Mouse (Mus musculus): ENCODE results near the gene Gm20388. TPM values are rescaled to one million over a fixed set of nuclear protein-coding genes. Genes with fewer than 3 reads are reported as not detected.

The Gm20388 gene
- polyA plus RNA-seq, 1 experiment from 2014 or later, result not detected

DNA sequence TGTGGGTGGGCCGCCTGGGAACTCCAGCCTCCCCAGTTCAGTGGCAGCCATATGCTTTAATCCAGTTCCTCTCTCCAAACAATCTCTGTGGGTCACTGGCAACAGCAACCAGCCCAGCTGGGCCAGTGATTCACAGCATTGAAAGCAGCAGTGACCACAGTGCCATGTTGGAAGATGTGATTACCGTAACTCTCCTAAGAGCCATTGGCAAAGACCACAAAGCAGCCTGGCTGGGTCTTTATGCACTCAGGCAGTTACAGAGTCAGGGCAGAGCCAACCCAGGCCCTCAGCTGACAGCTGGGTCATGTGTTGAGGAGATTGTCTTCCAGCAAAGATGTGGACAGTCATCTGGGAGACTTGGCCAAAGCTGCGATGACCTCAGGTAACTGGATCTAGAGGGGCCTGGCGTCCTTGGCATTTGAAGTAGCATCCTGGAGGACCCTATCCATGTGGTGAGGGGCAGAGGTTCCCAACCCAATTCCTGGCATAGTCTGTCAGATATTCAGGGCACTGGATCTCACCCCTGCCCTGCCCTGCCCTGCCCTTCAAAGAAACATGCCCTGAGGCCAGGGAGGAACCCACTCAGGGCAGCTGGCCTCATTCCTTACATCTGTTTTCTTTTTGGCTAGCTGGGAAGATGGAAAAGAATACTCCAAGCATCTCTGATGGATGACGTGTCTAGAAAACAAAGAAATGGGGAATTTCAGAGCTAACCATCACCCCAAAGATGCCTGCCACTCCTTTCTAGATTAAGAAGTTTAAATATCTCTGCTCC, 1052.2 kb downstream of the Gm20388 start:
- Histone ChIP-seq H3K4me2 (replicated peaks) (no peak overlapping the region), H3K36me3 (replicated peaks; ENCODE audit: control insufficient read depth, insufficient read depth) (no peaks in the 10 kb centered on the region), H3K9me3 (ENCODE audit: control insufficient read depth, low read length) (no peaks in the 10 kb centered on the region), H3K4me3 (replicated peaks; ENCODE audit: low read length) (no peak overlapping the region), H3K9ac (no peak overlapping the region), H3K27ac (no peak overlapping the region), H3K27me3 (ENCODE audit: control insufficient read depth, insufficient read depth, low read length) (peaks cover 46% of the 10 kb centered on the region), H3K4me1 (replicated peaks; ENCODE audit: control insufficient read depth, insufficient read depth, low read length) (no peaks in the 10 kb centered on the region)
- DNase-seq (ENCODE audit: low spot score), result no peak
- ATAC-seq (ENCODE audit: low FRiP score), result no peak
- WGBS, result 90% methylated on average over 5 of the region's 5 CpGs

DNA sequence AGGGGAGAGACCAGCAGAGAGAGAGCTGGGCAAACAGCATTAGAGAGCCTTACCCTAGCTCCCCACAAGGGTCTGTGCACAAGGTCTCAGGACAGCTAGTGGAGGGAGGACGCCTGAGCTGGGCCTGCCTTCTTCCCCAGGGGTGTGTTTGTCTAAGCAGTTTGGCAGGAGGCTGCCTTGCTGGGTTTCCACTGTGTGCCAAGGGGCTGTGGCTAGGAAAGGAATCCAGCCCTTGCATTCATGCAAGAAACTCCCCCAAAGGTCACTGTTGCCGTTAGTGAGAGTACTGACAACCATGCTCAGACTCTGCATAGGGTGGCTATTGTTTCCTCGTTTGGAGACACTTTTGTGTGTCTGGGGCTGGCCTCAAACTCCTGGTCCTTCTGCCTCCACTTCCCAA, 1055.9 kb downstream of the Gm20388 start:
- no peak for DNase-seq (ENCODE audit: low spot score)
- H3K27ac ChIP-seq, result no peak overlapping the region
- no peak overlapping the region for H3K9ac ChIP-seq
- WGBS, result 17% methylated on average over 3 of the region's 3 CpGs
- peaks cover 36% of the 10 kb centered on the region for H3K27me3 ChIP-seq (ENCODE audit: control insufficient read depth, insufficient read depth, low read length)
- no peak overlapping the region for H3K4me2 ChIP-seq (replicated peaks)
- no peaks in the 10 kb centered on the region for H3K36me3 ChIP-seq (replicated peaks; ENCODE audit: control insufficient read depth, insufficient read depth)
- no peak for ATAC-seq (ENCODE audit: low FRiP score)
- no peaks in the 10 kb centered on the region for H3K4me1 ChIP-seq (replicated peaks; ENCODE audit: control insufficient read depth, insufficient read depth, low read length)
- H3K4me3 ChIP-seq (replicated peaks; ENCODE audit: low read length), result no peak overlapping the region
- no peaks in the 10 kb centered on the region for H3K9me3 ChIP-seq (ENCODE audit: control insufficient read depth, low read length)

DNA sequence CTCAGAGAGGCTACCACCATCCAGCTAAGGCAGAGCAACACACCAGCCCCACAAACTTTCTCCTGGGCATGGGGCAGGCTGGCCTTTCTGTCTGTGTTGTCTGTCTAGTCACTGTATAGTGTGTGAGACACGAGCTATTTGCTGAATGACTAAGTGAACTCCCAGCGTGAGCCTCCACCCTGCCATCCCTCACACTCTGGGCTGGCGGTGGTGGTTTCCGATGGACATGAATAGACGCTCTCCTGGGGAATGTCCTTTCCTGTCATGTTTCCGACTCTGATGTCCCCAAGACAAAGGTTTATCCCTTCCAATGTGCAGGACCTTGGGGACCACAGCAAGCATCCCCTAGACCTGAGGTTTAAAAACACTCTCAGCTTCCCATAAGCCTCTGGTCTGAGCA, 1057.7 kb downstream of the Gm20388 start:
- ATAC-seq (ENCODE audit: low FRiP score) (no peak), DNase-seq (ENCODE audit: low spot score) (no peak)
- H3K27me3 ChIP-seq (ENCODE audit: control insufficient read depth, insufficient read depth, low read length), result peaks cover 38% of the 10 kb centered on the region
- no peaks in the 10 kb centered on the region for H3K36me3 ChIP-seq (replicated peaks; ENCODE audit: control insufficient read depth, insufficient read depth)
- H3K4me3 ChIP-seq (replicated peaks; ENCODE audit: low read length), result no peak overlapping the region
- no peak overlapping the region for H3K27ac ChIP-seq
- H3K4me1 ChIP-seq (replicated peaks; ENCODE audit: control insufficient read depth, insufficient read depth, low read length), result peaks cover 10% of the 10 kb centered on the region
- H3K9ac ChIP-seq, result no peak overlapping the region
- no peak overlapping the region for H3K4me2 ChIP-seq (replicated peaks)
- 44% methylated on average over 6 of the region's 6 CpGs for WGBS
- no peaks in the 10 kb centered on the region for H3K9me3 ChIP-seq (ENCODE audit: control insufficient read depth, low read length)

DNA sequence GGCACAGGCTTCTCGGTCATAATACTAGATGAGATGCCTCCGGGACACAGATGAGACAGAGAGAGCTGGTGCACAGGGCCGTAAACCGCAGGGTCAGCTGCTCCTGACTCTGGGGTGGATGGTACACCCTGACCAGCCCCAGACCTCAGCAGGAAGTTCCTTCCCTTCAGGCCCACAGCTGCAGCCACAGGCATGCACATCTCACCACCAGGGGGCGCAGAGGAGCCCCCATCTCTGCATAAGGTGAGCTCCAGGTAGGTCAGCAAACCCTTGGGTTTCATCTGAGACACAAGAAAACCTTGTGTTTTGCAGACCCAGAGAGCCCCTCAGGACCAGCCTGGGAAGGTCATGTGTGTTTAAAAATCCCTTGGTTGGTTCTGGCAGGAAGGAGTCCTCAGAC, 1059.7 kb downstream of the Gm20388 start:
- H3K36me3 ChIP-seq (replicated peaks; ENCODE audit: control insufficient read depth, insufficient read depth), result no peaks in the 10 kb centered on the region
- H3K4me3 ChIP-seq (replicated peaks; ENCODE audit: low read length), result no peak overlapping the region
- 37% methylated on average over 5 of the region's 5 CpGs for WGBS
- ATAC-seq (ENCODE audit: low FRiP score) (no peak), DNase-seq (ENCODE audit: low spot score) (no peak)
- no peak overlapping the region for H3K27ac ChIP-seq
- H3K4me2 ChIP-seq (replicated peaks), result no peak overlapping the region
- peaks cover 10% of the 10 kb centered on the region for H3K4me1 ChIP-seq (replicated peaks; ENCODE audit: control insufficient read depth, insufficient read depth, low read length)
- H3K9me3 ChIP-seq (ENCODE audit: control insufficient read depth, low read length), result no peaks in the 10 kb centered on the region
- H3K9ac ChIP-seq, result no peak overlapping the region
- peaks cover 57% of the 10 kb centered on the region for H3K27me3 ChIP-seq (ENCODE audit: control insufficient read depth, insufficient read depth, low read length)

DNA sequence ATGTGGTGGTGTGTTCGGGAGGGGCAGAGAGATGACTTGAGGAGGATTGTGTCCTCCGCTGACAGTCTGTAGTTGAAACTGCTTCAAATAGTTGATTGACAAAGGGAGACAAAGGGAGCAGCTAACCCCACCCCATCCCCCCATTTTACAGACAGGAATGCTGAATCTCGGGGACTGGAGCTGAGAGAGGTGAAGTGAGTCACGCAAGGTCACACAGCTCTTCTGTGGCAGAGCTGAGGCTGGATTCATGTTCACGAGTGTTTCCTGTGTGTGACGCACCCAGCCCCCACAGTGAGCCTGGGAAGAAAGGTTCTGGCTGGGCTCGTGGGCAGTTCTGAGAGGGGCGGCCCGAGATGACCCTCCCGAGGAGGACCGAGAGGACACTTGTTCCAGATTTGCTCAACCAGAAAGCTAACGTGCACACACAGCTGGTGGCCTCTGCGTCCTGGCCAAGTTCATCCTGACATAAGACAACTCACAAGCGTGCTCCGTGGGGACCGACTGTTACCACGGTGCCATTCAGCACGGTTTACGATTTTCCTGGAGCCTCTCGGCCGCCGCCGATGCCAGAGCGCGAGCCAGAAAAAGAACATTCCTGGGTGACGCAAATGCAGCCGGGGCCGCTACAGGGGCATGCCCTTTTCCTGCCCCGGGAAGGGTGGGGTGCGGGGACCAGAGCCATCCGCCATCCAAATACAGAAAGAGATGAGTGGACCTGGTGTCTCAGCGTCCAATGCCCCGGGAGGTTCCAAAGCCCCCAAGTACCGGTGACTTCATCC, 1061.2 kb downstream of the Gm20388 start:
- Histone ChIP-seq H3K36me3 (replicated peaks; ENCODE audit: control insufficient read depth, insufficient read depth) (no peaks in the 10 kb centered on the region), H3K4me3 (replicated peaks; ENCODE audit: low read length) (peak overlapping the region; percentile 20), H3K27ac (no peak overlapping the region), H3K9me3 (ENCODE audit: control insufficient read depth, low read length) (no peaks in the 10 kb centered on the region), H3K4me1 (replicated peaks; ENCODE audit: control insufficient read depth, insufficient read depth, low read length) (peaks cover 10% of the 10 kb centered on the region), H3K4me2 (replicated peaks) (peak overlapping the region; percentile 57), H3K9ac (peak overlapping the region; percentile 45), H3K27me3 (ENCODE audit: control insufficient read depth, insufficient read depth, low read length) (peaks cover 57% of the 10 kb centered on the region)
- 19% methylated on average over 34 of the region's 34 CpGs for WGBS
- DNase-seq (ENCODE audit: low spot score), result peak; percentile 56
- ATAC-seq (ENCODE audit: low FRiP score), result peak; percentile 34; the same call in 1 of the 2 replicates

DNA sequence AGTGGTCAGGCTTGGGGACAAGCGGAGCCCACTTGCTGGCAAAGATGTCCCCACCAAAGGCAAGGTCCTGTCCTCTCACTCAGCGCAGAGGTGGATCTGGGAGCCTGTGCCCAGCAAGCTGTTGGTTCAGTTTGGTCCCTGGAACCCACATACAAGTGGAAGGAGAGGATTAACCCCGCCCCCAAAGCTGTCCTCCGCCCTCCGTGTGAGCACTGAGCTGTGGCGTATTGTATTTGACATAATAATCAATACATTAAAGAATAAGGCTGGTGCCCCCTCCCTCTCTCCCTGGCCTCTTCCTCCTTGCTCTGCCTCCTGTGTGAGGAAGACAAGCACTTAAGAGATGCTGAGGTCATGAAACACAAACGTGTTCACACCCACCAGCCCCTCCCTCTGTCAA, 1062.4 kb downstream of the Gm20388 start:
- no peaks in the 10 kb centered on the region for H3K9me3 ChIP-seq (ENCODE audit: control insufficient read depth, low read length)
- DNase-seq (ENCODE audit: low spot score) (no peak), ATAC-seq (ENCODE audit: low FRiP score) (no peak)
- H3K36me3 ChIP-seq (replicated peaks; ENCODE audit: control insufficient read depth, insufficient read depth), result no peaks in the 10 kb centered on the region
- no peak overlapping the region for H3K9ac ChIP-seq
- peaks cover 54% of the 10 kb centered on the region for H3K27me3 ChIP-seq (ENCODE audit: control insufficient read depth, insufficient read depth, low read length)
- no peak overlapping the region for H3K27ac ChIP-seq
- WGBS, result 19% methylated on average over 7 of the region's 7 CpGs
- H3K4me3 ChIP-seq (replicated peaks; ENCODE audit: low read length), result no peak overlapping the region
- H3K4me2 ChIP-seq (replicated peaks), result peak overlapping the region; percentile 57; the same call in 1 of the 2 replicates
- H3K4me1 ChIP-seq (replicated peaks; ENCODE audit: control insufficient read depth, insufficient read depth, low read length), result peaks cover 10% of the 10 kb centered on the region

DNA sequence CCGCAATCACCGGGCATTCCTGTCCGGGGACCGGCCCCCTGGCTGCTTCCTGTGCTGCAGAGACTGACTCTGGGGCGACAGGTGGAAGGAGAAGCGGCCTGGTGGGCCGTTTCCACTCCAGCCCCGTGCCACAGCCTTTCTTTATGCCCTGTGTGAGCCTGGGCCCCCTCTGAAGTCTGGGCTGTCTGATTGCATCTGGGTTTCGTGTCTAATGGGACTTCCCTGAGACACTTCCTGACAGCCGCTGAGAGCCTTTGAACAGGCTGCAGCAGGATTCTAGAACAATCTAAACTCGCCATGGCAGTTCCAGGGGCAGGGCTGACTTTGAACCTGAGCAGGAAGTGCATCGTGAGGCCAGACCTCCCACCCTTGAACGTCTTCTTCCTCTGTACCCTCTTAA, 1066.5 kb downstream of the Gm20388 start:
- H3K4me1 ChIP-seq (replicated peaks; ENCODE audit: control insufficient read depth, insufficient read depth, low read length), result peaks cover 6% of the 10 kb centered on the region
- WGBS, result 72% methylated on average over 13 of the region's 13 CpGs

DNA sequence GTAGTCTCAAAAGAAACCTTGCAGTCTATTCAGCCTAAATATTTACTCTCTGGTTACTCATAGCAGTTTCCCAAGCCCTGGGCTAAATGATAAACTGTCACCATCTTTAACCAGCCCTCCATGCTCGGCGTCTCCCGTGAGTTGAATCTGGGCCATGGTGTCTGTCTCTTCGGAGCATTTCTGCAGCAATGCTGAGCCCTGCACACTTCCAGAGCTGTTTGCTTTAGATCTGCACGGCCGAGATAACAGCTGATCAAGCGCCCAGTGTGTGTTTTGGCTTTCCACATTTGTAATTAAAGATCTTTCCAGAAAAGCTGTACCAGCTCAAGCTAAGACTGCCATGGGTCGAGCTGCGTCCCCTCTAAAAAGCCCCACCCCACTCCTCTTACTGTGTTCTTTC, 1068.6 kb downstream of the Gm20388 start:
- no peak overlapping the region for H3K4me2 ChIP-seq (replicated peaks)
- no peaks in the 10 kb centered on the region for H3K36me3 ChIP-seq (replicated peaks; ENCODE audit: control insufficient read depth, insufficient read depth)
- DNase-seq (ENCODE audit: low spot score) (no peak), ATAC-seq (ENCODE audit: low FRiP score) (no peak)
- no peaks in the 10 kb centered on the region for H3K9me3 ChIP-seq (ENCODE audit: control insufficient read depth, low read length)
- no peak overlapping the region for H3K27ac ChIP-seq
- WGBS, result 81% methylated on average over 9 of the region's 9 CpGs
- peaks cover 10% of the 10 kb centered on the region for H3K27me3 ChIP-seq (ENCODE audit: control insufficient read depth, insufficient read depth, low read length)
- no peaks in the 10 kb centered on the region for H3K4me1 ChIP-seq (replicated peaks; ENCODE audit: control insufficient read depth, insufficient read depth, low read length)
- no peak overlapping the region for H3K9ac ChIP-seq
- H3K4me3 ChIP-seq (replicated peaks; ENCODE audit: low read length), result no peak overlapping the region

More for the DNA sequence above, 1066.5 kb downstream of the Gm20388 start:
- Histone ChIP-seq H3K27me3 (ENCODE audit: control insufficient read depth, insufficient read depth, low read length) (peaks cover 30% of the 10 kb centered on the region), H3K4me2 (replicated peaks) (no peak overlapping the region), H3K27ac (no peak overlapping the region), H3K4me3 (replicated peaks; ENCODE audit: low read length) (no peak overlapping the region), H3K36me3 (replicated peaks; ENCODE audit: control insufficient read depth, insufficient read depth) (no peaks in the 10 kb centered on the region), H3K9me3 (ENCODE audit: control insufficient read depth, low read length) (no peaks in the 10 kb centered on the region), H3K9ac (no peak overlapping the region)
- no peak for ATAC-seq (ENCODE audit: low FRiP score)
- DNase-seq (ENCODE audit: low spot score), result no peak

DNA sequence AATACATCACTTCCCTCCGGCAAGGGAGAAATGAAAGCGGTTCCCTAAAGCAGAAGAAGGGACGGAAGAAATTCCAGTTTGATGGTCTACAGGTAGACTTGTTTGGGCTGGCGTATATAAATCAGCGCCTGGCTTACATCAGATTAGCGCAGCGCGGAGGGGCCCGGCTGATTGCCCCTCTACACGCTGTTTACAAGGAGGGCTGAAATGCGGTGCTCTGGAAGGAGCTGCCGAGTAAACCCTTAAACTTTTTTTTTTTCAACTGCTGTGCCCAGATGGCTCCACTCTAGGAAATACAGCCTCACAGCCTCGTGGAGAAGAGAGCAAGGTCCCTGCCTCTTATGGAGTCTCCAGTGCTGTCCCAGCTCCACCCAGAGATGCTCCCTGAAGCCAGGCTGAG, 1070.3 kb downstream of the Gm20388 start:
- H3K27me3 ChIP-seq (ENCODE audit: control insufficient read depth, insufficient read depth, low read length), result no peaks in the 10 kb centered on the region
- no peaks in the 10 kb centered on the region for H3K36me3 ChIP-seq (replicated peaks; ENCODE audit: control insufficient read depth, insufficient read depth)
- no peak overlapping the region for H3K9ac ChIP-seq
- no peaks in the 10 kb centered on the region for H3K9me3 ChIP-seq (ENCODE audit: control insufficient read depth, low read length)
- ATAC-seq (ENCODE audit: low FRiP score), result no peak
- H3K4me2 ChIP-seq (replicated peaks), result no peak overlapping the region
- no peak overlapping the region for H3K4me3 ChIP-seq (replicated peaks; ENCODE audit: low read length)
- no peak overlapping the region for H3K27ac ChIP-seq
- DNase-seq (ENCODE audit: low spot score), result no peak
- WGBS, result 63% methylated on average over 13 of the region's 13 CpGs
- no peaks in the 10 kb centered on the region for H3K4me1 ChIP-seq (replicated peaks; ENCODE audit: control insufficient read depth, insufficient read depth, low read length)
